Mouse (Mus musculus): ENCODE results near the gene S100b.

Gene S100b

GRCm38 (mm10) chr10:76253536-76253935 is at the start of gene S100b:
Gene S100b, plus strand, starts transcription at chr10:76253853.
- no peak for DNase-seq (ENCODE audit: low read depth, low spot score)

GRCm38 (mm10) chr10:76207262-76207796 is 46.3 kb upstream of the S100b start:
- no peak for DNase-seq (ENCODE audit: low read depth, low spot score)

- DNase-seq (ENCODE audit: low read depth, low spot score), result no peak
Measured at GRCm38 (mm10) chr10:76209241-76209640, 44.4 kb upstream of the S100b start.

GRCm38 (mm10) chr10:76210806-76211205 is 42.8 kb upstream of the S100b start:
- DNase-seq (ENCODE audit: low read depth, low spot score), result no peak

GRCm38 (mm10) chr10:76212121-76212520 is 41.5 kb upstream of the S100b start:
- no peak for DNase-seq (ENCODE audit: low read depth, low spot score)

- DNase-seq (ENCODE audit: low read depth, low spot score), result no peak
Measured at GRCm38 (mm10) chr10:76214161-76214560, 39.5 kb upstream of the S100b start.

- no peak for DNase-seq (ENCODE audit: low read depth, low spot score)
Measured at GRCm38 (mm10) chr10:76217056-76217455, 36.6 kb upstream of the S100b start.

GRCm38 (mm10) chr10:76218240-76218639 is 35.4 kb upstream of the S100b start:
- no peak for DNase-seq (ENCODE audit: low read depth, low spot score)

- no peak for DNase-seq (ENCODE audit: low read depth, low spot score)
Measured at GRCm38 (mm10) chr10:76225944-76226343, 27.7 kb upstream of the S100b start.

- no peak for DNase-seq (ENCODE audit: low read depth, low spot score)
Measured at GRCm38 (mm10) chr10:76229627-76230026, 24.0 kb upstream of the S100b start.

- DNase-seq (ENCODE audit: low read depth, low spot score), result peak; percentile 95
Measured at GRCm38 (mm10) chr10:76237341-76238225, 16.1 kb upstream of the S100b start, which contains the start of gene Prmt2. Gene Prmt2, minus strand, starts transcription at chr10:76237865.

GRCm38 (mm10) chr10:76239401-76239800 is 14.3 kb upstream of the S100b start:
- no peak for DNase-seq (ENCODE audit: low read depth, low spot score)

GRCm38 (mm10) chr10:76245106-76245505 is 8.5 kb upstream of the S100b start:
- DNase-seq (ENCODE audit: low read depth, low spot score), result no peak

GRCm38 (mm10) chr10:76246601-76247000 is 7.1 kb upstream of the S100b start:
- peak; percentile 37 for DNase-seq (ENCODE audit: low read depth, low spot score)

GRCm38 (mm10) chr10:76247960-76248646 is 5.5 kb upstream of the S100b start:
- DNase-seq (ENCODE audit: low read depth, low spot score), result peak; percentile 22

- no peak for DNase-seq (ENCODE audit: low read depth, low spot score)
Measured at GRCm38 (mm10) chr10:76248647-76248968, 5.0 kb upstream of the S100b start.

- no peak for DNase-seq (ENCODE audit: low read depth, low spot score)
Measured at GRCm38 (mm10) chr10:76250870-76251269, 2.8 kb upstream of the S100b start.

- no peak for DNase-seq (ENCODE audit: low read depth, low spot score)
Measured at GRCm38 (mm10) chr10:76253079-76253478, 574 bp upstream of the S100b start.

GRCm38 (mm10) chr10:76255617-76256016 is 2.0 kb downstream of the S100b start:
- no peak for DNase-seq (ENCODE audit: low read depth, low spot score)

GRCm38 (mm10) chr10:76257231-76257630 is 3.6 kb downstream of the S100b start:
- no peak for DNase-seq (ENCODE audit: low read depth, low spot score)

- no peak for DNase-seq (ENCODE audit: low read depth, low spot score)
Measured at GRCm38 (mm10) chr10:76257719-76258390, 4.2 kb downstream of the S100b start.

Data from mesoderm, embryonic 11.5 days (tissue).